Mouse (Mus musculus) CH12F3 (cell line): ENCODE data around the gene Fgfr2.
"Not testable (repeated sequence)": the region's sequence is repeated elsewhere in the genome, so short reads cannot be mapped to it uniquely, and the experiment has no call there.

ENCODE experiments used
- in situ Hi-C: fragments of 300-500 bp; cut with MboI; formaldehyde crosslinking; loops from 2 replicates; pipeline ENCODE4 v1.14.3; 2020; ENCODE audit warnings: low sequenced_read_pairs

Gene Fgfr2

GRCm38 (mm10) chr7:133121080-133121607 is 2.0 kb downstream of the Fgfr2 start:
- in situ Hi-C loops = no loop called here

- in situ Hi-C loops = no loop called here
Measured at GRCm38 (mm10) chr7:133120221-133120751, 2.9 kb downstream of the Fgfr2 start.

- in situ Hi-C loops = no loop called here
Measured at GRCm38 (mm10) chr7:133117815-133118214, 5.3 kb downstream of the Fgfr2 start.

- in situ Hi-C loops = no loop called here
Measured at GRCm38 (mm10) chr7:133116542-133116941, 6.6 kb downstream of the Fgfr2 start.

GRCm38 (mm10) chr7:133115886-133116285 is 7.3 kb downstream of the Fgfr2 start:
- in situ Hi-C loops = no loop called here

GRCm38 (mm10) chr7:133114847-133115470 is 8.2 kb downstream of the Fgfr2 start:
- in situ Hi-C loops = no loop called here

GRCm38 (mm10) chr7:133113185-133113895 is 9.8 kb downstream of the Fgfr2 start:
- in situ Hi-C loops = no loop called here

- in situ Hi-C loops = no loop called here
Measured at GRCm38 (mm10) chr7:133112351-133112831, 10.8 kb downstream of the Fgfr2 start.

GRCm38 (mm10) chr7:133109442-133109841 is 13.7 kb downstream of the Fgfr2 start:
- in situ Hi-C loops = no loop called here

GRCm38 (mm10) chr7:133108695-133109094 is 14.5 kb downstream of the Fgfr2 start:
- in situ Hi-C loops = no loop called here

- in situ Hi-C loops = no loop called here
Measured at GRCm38 (mm10) chr7:133102578-133102977, 20.6 kb downstream of the Fgfr2 start.

GRCm38 (mm10) chr7:133101070-133101469 is 22.1 kb downstream of the Fgfr2 start:
- in situ Hi-C loops = no loop called here

GRCm38 (mm10) chr7:133100178-133100577 is 23.0 kb downstream of the Fgfr2 start:
- in situ Hi-C loops = no loop called here

- in situ Hi-C loops = no loop called here
Measured at GRCm38 (mm10) chr7:133099266-133099665, 23.9 kb downstream of the Fgfr2 start.

GRCm38 (mm10) chr7:133098118-133098793 is 24.9 kb downstream of the Fgfr2 start:
- in situ Hi-C loops = no loop called here

GRCm38 (mm10) chr7:133095610-133096009 is 27.5 kb downstream of the Fgfr2 start:
- in situ Hi-C loops = not testable (repeated sequence)

GRCm38 (mm10) chr7:133094711-133095495 is 28.2 kb downstream of the Fgfr2 start:
- in situ Hi-C loops = no loop called here

- in situ Hi-C loops = no loop called here
Measured at GRCm38 (mm10) chr7:133094161-133094560, 29.0 kb downstream of the Fgfr2 start.

GRCm38 (mm10) chr7:133093731-133094130 is 29.4 kb downstream of the Fgfr2 start:
- in situ Hi-C loops = no loop called here

GRCm38 (mm10) chr7:133090641-133091040 is 32.5 kb downstream of the Fgfr2 start:
- in situ Hi-C loops = no loop called here
